In the genomic region with DNA sequence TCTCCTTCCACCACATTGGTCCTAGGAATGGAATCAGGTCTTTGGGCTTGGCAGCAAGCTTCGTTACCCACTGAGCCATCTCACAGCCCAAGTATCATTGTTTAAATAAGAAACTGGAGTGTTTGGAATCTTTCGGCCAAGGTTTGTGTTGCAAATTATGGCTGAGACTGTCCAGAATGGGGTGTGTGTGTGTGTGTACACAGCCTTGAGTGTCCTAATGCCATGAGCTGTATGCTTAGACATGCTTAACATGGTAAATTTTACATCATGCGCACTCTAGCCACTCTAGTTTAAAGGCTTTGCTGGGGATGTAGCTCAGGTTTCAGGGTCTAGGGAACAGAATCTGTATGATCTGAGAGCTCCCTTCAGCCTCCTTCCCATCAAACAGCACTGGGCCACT, we compare ENCODE assay signal across 32 mouse cellular contexts. TPM values are rescaled to one million over a fixed set of nuclear protein-coding genes. Genes with fewer than 3 reads are reported as not detected.
DNase-seq lines count a peak whose midpoint lies in the region; ATAC-seq and TF ChIP-seq lines count a peak whose summit lies in the region.
"Had no signal": no experiment of that assay in that cellular context is flagged by ENCODE, and none has a peak within 500 bp of the region (broad histone marks: within the 10 kb centered on the region; RNA-seq: fewer than 3 reads in every experiment).

No protein-coding gene starts in this region.

- no peak for ATAC-seq in kidney, embryonic 15.5 days (replicated peaks; ENCODE audit: low FRiP score)
- ATAC-seq in lung, postnatal 0 days: peak; percentile 48
- ATAC-seq: activated CD4-positive, CD25-positive, alpha-beta regulatory T cell, adult 4 months; forebrain, embryonic 15.5 days had no signal

- no peak for TF ChIP-seq CTCF in gastrocnemius, adult 2 months (IDR thresholded peaks at IDR 0.05)
- no peak for TF ChIP-seq CTCF in lung, postnatal 0 days (IDR thresholded peaks at IDR 0.05)
- TF ChIP-seq CTCF in lung, adult 2 months (IDR thresholded peaks at IDR 0.05; ENCODE audit: insufficient read depth, low read length): no peak

- peak overlapping the region; percentile 68 for H3K27ac ChIP-seq in gastrocnemius, adult 2 months
- H3K27ac ChIP-seq in kidney, embryonic 15.5 days: peak overlapping the region; percentile 59
- H3K27ac ChIP-seq in lung, postnatal 0 days (ENCODE audit: low read length): 0 out of 2 replicates have a peak overlapping the region, but pooled peaks have one; percentile 51
- H3K27ac ChIP-seq: embryonic facial prominence, embryonic 10.5 days; embryonic facial prominence, embryonic 13.5 days; forebrain, embryonic 12.5 days; forebrain, embryonic 15.5 days; hindbrain, embryonic 13.5 days had no signal

- H3K9ac ChIP-seq in kidney, embryonic 15.5 days: no peak overlapping the region
- no peak overlapping the region for H3K9ac ChIP-seq in lung, postnatal 0 days (replicated peaks; ENCODE audit: low read depth)
- H3K9ac ChIP-seq: embryonic facial prominence, embryonic 13.5 days; forebrain, embryonic 12.5 days; forebrain, embryonic 15.5 days; hindbrain, embryonic 13.5 days had no signal

- no peak for DNase-seq in gastrocnemius, adult 2 months
- no peak for DNase-seq in gastrocnemius, adult 18-20 months (ENCODE audit: low spot score)
- no peak for DNase-seq in kidney, postnatal 25 days
- peak; percentile 30 to 36 for DNase-seq in lung, adult 18-20 months
- DNase-seq in lung, postnatal 14 days: no peak
- peak; percentile 83 for DNase-seq in lung, postnatal 0 days (ENCODE audit: low spot score)
- DNase-seq in lung, adult 2 months: no peak
- DNase-seq: adrenal gland, adult 8-10 months; adrenal gland, postnatal 25 days; cerebellum, adult 11-12 months; cerebellum, adult 8-10 months; cerebellum, postnatal 10 days; cerebellum, postnatal 36 days; embryo, embryonic 11 days; gastrocnemius, postnatal 14 days had no signal

- intact Hi-C loops in gastrocnemius, adult 2 months (cut with DNase I): no loop called here

- no peaks in the 10 kb centered on the region for H3K9me3 ChIP-seq in kidney, embryonic 15.5 days (replicated peaks)
- H3K9me3 ChIP-seq in lung, postnatal 0 days (ENCODE audit: low read length): no peaks in the 10 kb centered on the region
- H3K9me3 ChIP-seq: embryonic facial prominence, embryonic 10.5 days; embryonic facial prominence, embryonic 13.5 days; forebrain, embryonic 12.5 days; forebrain, embryonic 15.5 days; hindbrain, embryonic 13.5 days had no signal

- no peak for TF ChIP-seq POLR2A in lung, adult 2 months (IDR thresholded peaks at IDR 0.05; ENCODE audit: borderline replicate concordance, extremely low read depth, low read depth, low read length)

- H3K4me1 ChIP-seq in kidney, embryonic 15.5 days: peaks cover 56% of the 10 kb centered on the region
- H3K4me1 ChIP-seq in lung, postnatal 0 days (ENCODE audit: insufficient read depth, low read depth, low read length): peaks cover 8% of the 10 kb centered on the region; the same call in 1 of the 2 replicates
- no peaks in the 10 kb centered on the region; the same call in 1 of the 2 replicates for H3K4me1 ChIP-seq in lung, adult 2 months (ENCODE audit: control insufficient read depth, insufficient read depth, low read length)

- no peaks in the 10 kb centered on the region for H3K27me3 ChIP-seq in kidney, embryonic 15.5 days
- no peaks in the 10 kb centered on the region for H3K27me3 ChIP-seq in lung, postnatal 0 days (replicated peaks; ENCODE audit: insufficient read depth, low read length)
- H3K27me3 ChIP-seq: embryonic facial prominence, embryonic 13.5 days; forebrain, embryonic 15.5 days; hindbrain, embryonic 13.5 days had no signal

- no peak overlapping the region for H3K4me3 ChIP-seq in gastrocnemius, adult 2 months
- H3K4me3 ChIP-seq in kidney, embryonic 15.5 days (replicated peaks): no peak overlapping the region
- no peak overlapping the region for H3K4me3 ChIP-seq in lung, postnatal 0 days (ENCODE audit: low read depth, low read length)
- no peak overlapping the region for H3K4me3 ChIP-seq in lung, adult 2 months (replicated peaks; ENCODE audit: extremely low read depth, low read depth, low read length)
- H3K4me3 ChIP-seq: embryonic facial prominence, embryonic 10.5 days; embryonic facial prominence, embryonic 13.5 days; erythroblast, embryonic 14.5 days; forebrain, embryonic 12.5 days; forebrain, embryonic 15.5 days; hindbrain, embryonic 13.5 days had no signal

- WGBS in kidney, embryonic 15.5 days: 60% methylated on average over 3 of the region's 3 CpGs
- 53% methylated on average over 3 of the region's 3 CpGs for WGBS in lung, postnatal 0 days
- WGBS in lung, adult 2 months: 71% methylated on average over 3 of the region's 3 CpGs

- H3K36me3 ChIP-seq in kidney, embryonic 15.5 days: no peaks in the 10 kb centered on the region
- no peaks in the 10 kb centered on the region for H3K36me3 ChIP-seq in lung, postnatal 0 days (ENCODE audit: insufficient read depth, low read length)
- H3K36me3 ChIP-seq: embryonic facial prominence, embryonic 10.5 days; embryonic facial prominence, embryonic 13.5 days; forebrain, embryonic 12.5 days; forebrain, embryonic 15.5 days; hindbrain, embryonic 13.5 days had no signal

- peak; percentile 75 for TF ChIP-seq EP300 in lung, postnatal 0 days (IDR thresholded peaks at IDR 0.05)

- no peak overlapping the region for H3K4me2 ChIP-seq in kidney, embryonic 15.5 days
- H3K4me2 ChIP-seq in lung, postnatal 0 days (replicated peaks; ENCODE audit: low read depth, low read length): no peak overlapping the region
- H3K4me2 ChIP-seq: embryonic facial prominence, embryonic 13.5 days; forebrain, embryonic 12.5 days; forebrain, embryonic 15.5 days; heart, embryonic 11.5 days; hindbrain, embryonic 13.5 days had no signal

RNA-seq across cellular contexts. Expression of a gene that starts 3.0 kb away (rescaled TPM):
- total RNA-seq in gastrocnemius, adult 2 months (2021): not detected
- total RNA-seq in gastrocnemius, adult 18-20 months (2021): not detected
- 0.75 and 1.5 TPM in 2 replicates for polyA plus RNA-seq in kidney, embryonic 15.5 days (2015; fragmentation: Nextera tagmentation; extraction: Ambion mirVana)
- not detected in 2 replicates for polyA plus RNA-seq in lung, postnatal 0 days (2015; fragmentation: Nextera tagmentation; extraction: Ambion mirVana)
- 0.06 TPM in 1 of 2 replicates, not detected in the other for polyA plus RNA-seq in lung, adult 2 months (2012; rRNA removed)
- total RNA-seq: adrenal gland, adult 8-10 months; adrenal gland, postnatal 25 days; ES-E14; gastrocnemius, postnatal 14 days; gastrocnemius, postnatal 4 days; heart, adult 8-10 months; heart, postnatal 25 days; hematopoietic stem cell, adult 5-6 weeks had no signal
- polyA plus RNA-seq: activated CD4-positive, CD25-positive, alpha-beta regulatory T cell, adult 4 months; cortical plate, adult 2 months; embryonic facial prominence, embryonic 13.5 days; erythroblast, embryonic 14.5 days; forebrain, embryonic 12.5 days; heart, embryonic 14.5 days; heart, postnatal 0 days had no signal

RNA-seq across cellular contexts. Expression of a gene that starts 4.9 kb away (rescaled TPM):
- total RNA-seq in gastrocnemius, adult 2 months (2021): 10 to 100 TPM; 19.2 to 31.9 TPM
- total RNA-seq in gastrocnemius, adult 18-20 months (2021): 10 to 100 TPM; 23.8 to 30.1 TPM
- 31.2 and 36.2 TPM in 2 replicates for polyA plus RNA-seq in kidney, embryonic 15.5 days (2015; fragmentation: Nextera tagmentation; extraction: Ambion mirVana)
- polyA plus RNA-seq in lung, postnatal 0 days (2015; fragmentation: Nextera tagmentation; extraction: Ambion mirVana): 27.0 and 28.5 TPM in 2 replicates
- polyA plus RNA-seq in lung, adult 2 months (2012; rRNA removed): 7.6 and 13.3 TPM in 2 replicates

RNA-seq across cellular contexts. Expression of a gene that starts 4.9 kb away (rescaled TPM):
- total RNA-seq in gastrocnemius, adult 2 months (2021): under 1 TPM; 0.33 to 0.56 TPM
- total RNA-seq in gastrocnemius, adult 18-20 months (2021): under 1 TPM; 0.14 to 0.40 TPM
- 3.3 and 4.1 TPM in 2 replicates for polyA plus RNA-seq in kidney, embryonic 15.5 days (2015; fragmentation: Nextera tagmentation; extraction: Ambion mirVana)
- 1.1 TPM in 2 replicates for polyA plus RNA-seq in lung, postnatal 0 days (2015; fragmentation: Nextera tagmentation; extraction: Ambion mirVana)
- polyA plus RNA-seq in lung, adult 2 months (2012; rRNA removed): 1.7 and 1.8 TPM in 2 replicates

RNA-seq across cellular contexts. Expression of a gene that starts 7.6 kb away (rescaled TPM):
- 1 to 10 TPM in 1 of 2 experiments, under 1 TPM in 1; 0.56 to 2.6 TPM for total RNA-seq in gastrocnemius, adult 2 months (2021)
- under 1 TPM; 0.82 to 1.00 TPM for total RNA-seq in gastrocnemius, adult 18-20 months (2021)
- polyA plus RNA-seq in kidney, embryonic 15.5 days (2015; fragmentation: Nextera tagmentation; extraction: Ambion mirVana): 5.0 and 5.1 TPM in 2 replicates
- polyA plus RNA-seq in lung, postnatal 0 days (2015; fragmentation: Nextera tagmentation; extraction: Ambion mirVana): 1.9 and 2.0 TPM in 2 replicates
- polyA plus RNA-seq in lung, adult 2 months (2012; rRNA removed): 12.6 and 18.0 TPM in 2 replicates

RNA-seq across cellular contexts. Expression of a gene that starts 9.1 kb away (rescaled TPM):
- 1 to 10 TPM; 1.7 to 2.6 TPM for total RNA-seq in gastrocnemius, adult 2 months (2021)
- total RNA-seq in gastrocnemius, adult 18-20 months (2021): 1 to 10 TPM; 1.3 to 2.0 TPM
- polyA plus RNA-seq in kidney, embryonic 15.5 days (2015; fragmentation: Nextera tagmentation; extraction: Ambion mirVana): 28.6 and 35.0 TPM in 2 replicates
- 14.9 and 15.7 TPM in 2 replicates for polyA plus RNA-seq in lung, postnatal 0 days (2015; fragmentation: Nextera tagmentation; extraction: Ambion mirVana)
- polyA plus RNA-seq in lung, adult 2 months (2012; rRNA removed): 27.7 and 29.8 TPM in 2 replicates
- polyA plus RNA-seq: erythroblast, embryonic 14.5 days had no signal

Comparison
In these comparisons a context has a peak if more than half of its experiments do, and no peak if none do; other contexts are left out.
1. DNase-seq: peak in lung, adult 18-20 months (2 of 2) and lung, postnatal 0 days (single experiment); none in gastrocnemius, adult 2 months (single experiment), gastrocnemius, adult 18-20 months (single experiment), kidney, postnatal 25 days (0 of 2), lung, postnatal 14 days (single experiment) and lung, adult 2 months (single experiment).
2. Peak in every context shown above with its lines, with median percentiles within 50 percentile points of each other: H3K27ac ChIP-seq.